Mouse (Mus musculus) thymus, postnatal 14 days (tissue): ENCODE results near the gene Ccdc124.
"Not testable (repeated sequence)": the region's sequence is repeated elsewhere in the genome, so short reads cannot be mapped to it uniquely, and the experiment has no call there.

Experiments
- DNase-seq: peaks from one replicate; pipeline ENCODE4 v3.0.0; 2021

The Ccdc124 gene

DNA sequence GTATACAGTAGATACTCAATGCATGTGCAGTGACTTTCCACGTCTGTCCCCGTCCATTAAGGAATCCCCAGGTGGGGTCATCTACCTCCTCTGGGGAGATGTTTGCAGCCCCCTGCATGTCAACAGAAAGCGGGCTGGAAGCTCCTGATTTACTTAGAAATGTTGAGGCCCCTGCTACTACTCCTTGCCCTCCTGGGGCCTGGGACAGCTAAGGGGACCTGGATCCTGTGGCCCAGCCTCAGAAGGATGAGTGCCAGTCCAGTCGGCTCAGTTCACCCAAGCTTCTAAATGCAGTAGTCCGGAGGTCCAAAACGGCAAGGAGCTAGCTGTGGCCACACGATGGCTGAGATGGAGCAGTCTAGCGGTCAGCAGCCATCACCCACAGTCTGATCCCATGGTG lies 29.8 kb downstream of the Ccdc124 start:
- no peak for DNase-seq

DNA sequence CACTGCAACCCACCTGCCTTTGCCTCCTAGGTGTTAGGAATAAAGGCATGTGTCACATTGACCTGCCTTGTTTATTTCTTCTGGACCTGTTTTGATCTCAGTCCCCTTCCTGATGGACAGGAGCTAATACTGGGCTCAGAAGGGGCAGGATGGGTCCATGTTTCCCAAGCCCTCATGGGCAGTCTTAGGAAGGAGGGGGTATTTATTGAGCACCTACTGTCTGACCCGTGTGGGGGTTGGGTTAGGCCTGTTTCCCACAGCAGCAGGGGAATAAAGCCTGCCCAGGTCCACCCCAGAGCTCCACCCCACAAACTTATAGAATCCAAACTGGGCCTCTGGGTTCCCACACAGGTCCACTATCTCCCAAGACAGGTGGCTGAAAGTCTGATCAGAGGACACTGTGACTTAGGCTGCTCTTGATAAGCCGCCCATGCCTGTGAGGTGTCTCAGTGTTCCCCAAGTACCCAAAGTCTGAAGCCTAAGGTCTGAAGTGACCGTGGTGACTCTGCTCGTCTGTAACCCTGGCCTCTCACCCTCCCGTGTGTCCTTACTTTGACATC lies 30.4 kb downstream of the Ccdc124 start:
- DNase-seq: no peak

DNA sequence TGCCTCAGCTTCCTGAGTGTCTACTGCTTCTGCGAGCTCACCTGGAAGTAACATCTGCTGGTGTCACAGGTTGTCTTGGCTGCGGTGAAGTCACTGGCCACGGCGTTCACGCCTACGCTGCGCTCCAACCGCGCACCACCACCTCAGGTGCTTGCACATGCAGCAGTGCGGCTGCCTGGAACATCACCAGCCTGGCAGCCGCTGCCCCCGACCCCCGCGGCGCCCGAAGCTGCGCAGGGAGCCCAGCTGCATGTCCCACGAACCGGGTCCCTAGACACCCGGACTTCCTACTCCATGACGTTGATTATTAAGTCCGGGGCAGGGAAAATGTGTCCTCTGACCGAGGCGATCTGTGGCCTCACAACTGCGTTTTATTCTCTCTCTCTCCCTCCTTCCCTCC lies 31.3 kb downstream of the Ccdc124 start:
- no peak for DNase-seq

DNA sequence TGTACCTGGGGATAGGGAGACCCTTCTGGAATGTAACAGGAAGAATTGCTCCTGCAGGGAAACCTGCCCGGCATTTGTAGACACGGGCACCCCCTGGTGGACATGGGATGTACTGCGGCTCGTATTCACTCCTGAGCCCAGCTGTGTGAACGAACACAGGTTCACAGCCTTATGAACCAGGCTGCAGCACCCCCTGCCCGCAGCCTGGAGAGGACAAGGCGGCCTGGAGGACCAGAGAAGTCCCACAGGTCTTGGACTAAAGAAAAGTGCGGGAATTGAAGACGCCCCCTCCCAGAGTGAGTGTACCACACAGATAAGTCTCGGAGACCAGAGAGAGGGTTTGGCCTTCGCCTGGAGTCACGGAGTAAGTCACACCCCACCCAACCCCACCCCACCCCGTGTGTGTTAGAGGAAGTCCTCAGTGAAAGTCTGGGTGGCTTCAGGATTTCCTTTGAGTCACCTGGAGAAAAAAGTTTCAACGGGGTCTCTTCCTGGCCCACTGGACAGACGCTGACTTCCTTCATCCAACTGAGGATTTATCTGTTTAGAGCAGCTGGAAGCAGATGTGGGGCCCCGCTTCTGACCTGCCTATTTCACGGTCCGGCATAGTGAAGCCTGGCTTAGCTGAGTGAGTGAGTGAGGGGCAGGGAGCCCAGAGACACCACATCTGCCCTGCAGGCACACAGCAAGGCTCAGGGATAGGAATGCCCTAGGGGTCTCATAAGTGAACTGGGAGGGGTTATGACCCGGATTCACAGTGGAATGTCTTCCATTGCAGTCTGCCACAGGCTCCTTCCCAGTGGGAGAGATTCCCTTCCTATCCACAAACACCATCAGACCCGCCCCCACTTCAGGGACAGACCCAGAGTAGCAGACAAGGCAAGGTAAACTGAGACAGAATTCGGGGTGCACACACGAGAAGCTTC lies 32.3 kb downstream of the Ccdc124 start:
- peak; percentile 92 for DNase-seq

DNA sequence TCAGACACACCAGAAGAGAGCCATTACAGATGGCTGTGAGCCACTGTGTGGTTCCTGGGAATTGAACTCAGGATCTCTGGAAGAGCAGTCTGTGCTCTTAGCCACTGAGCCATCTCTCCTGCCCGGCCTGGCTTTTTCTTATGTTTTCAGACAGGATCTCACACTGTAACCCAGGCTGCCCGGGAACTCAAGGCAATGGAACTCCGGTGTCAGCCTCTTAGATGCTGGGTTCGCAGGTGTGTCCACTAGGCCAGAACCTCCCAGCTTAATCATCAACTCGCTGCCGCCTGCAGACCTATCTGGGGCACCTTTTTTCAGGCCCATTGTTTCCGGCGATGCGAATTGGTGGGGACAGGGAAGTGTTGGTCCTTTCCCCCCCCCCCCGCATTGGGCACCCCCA lies 33.1 kb downstream of the Ccdc124 start:
- peak; percentile 30 for DNase-seq

DNA sequence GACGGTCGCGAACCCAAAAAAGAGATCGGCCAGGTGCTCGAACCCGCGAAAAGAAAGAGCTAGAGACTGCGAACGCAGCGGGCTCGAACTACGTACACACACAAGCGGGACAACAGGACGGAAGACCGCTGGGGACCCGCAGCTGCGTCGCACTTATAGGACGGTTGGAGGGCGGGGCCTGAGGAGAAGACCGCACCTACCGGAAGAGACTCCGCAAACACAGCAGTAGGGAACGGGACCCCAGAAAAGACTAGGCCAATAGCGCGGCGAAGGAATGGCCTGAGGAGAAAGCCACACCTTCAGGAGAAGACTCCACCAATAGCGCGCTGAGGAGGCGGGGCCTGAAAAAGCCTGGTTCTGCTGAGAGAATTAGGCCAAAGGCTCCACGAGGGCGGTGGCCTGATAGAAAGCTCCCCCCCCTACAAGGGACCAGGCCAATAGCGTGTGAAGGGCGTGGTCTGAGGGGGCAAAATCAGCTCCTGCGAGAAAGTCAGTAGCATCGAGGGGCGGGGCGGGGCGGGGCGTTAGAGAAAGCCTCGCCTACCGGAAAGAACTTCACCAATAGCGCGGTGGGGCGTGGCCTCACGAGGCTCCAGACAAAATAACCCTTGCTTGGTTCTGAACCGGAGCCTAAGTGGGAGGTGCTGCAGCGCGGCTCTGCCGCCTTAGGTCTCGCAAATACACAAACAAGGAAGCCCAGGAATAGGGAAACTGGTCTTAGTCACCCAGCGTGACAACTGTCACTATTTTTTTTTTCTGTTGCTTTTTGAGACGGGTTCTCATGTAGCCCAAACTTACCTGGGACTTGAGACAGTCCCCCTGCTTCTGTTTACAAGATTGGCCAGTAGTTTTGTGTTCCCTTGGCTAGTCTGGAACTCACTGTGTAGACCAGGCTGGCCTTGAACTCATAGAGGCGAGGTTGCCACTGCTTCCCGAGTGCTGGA lies 34.1 kb downstream of the Ccdc124 start, which contains the start of gene Arrdc2:
Gene Arrdc2 (minus strand): TSS at position 313 of the 944 bp plus-strand sequence.
- DNase-seq: peak; percentile 99

DNA sequence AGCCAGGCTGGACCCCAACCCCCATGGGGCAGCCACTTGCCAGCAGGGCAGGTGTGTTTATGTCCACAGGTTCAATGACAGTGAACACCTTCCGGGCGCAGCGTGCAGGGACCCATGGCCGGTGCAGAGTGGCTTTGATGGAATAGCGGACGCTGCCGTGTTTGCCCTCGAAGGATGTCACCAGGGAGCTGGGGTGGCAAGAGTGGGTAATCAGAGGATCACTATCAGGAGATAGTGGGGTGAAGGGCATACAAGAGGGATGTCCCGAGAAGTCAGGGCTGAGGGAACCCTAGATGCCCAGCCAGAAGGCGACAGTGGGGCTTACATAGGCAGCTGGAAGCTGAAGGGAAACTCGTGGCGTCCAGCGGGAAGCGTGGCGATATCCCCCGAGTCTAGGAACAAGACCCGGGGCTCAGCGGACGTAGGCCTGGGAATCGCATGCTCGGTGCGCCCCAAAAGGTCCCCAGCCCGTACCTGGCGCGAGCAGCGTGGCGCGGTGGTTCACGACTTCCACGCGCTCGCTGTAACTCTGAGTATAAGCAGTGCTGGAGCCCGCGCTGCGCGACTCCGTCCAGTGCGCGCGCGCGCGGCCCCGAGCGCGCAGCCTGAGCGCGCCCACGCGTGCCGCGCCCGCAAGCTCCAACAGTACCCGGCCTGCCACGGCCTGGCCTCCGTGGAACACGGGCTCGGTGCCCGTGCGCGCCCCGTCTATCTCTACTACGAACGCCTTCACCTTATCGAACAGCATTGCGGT lies 34.9 kb downstream of the Ccdc124 start:
- no peak for DNase-seq

DNA sequence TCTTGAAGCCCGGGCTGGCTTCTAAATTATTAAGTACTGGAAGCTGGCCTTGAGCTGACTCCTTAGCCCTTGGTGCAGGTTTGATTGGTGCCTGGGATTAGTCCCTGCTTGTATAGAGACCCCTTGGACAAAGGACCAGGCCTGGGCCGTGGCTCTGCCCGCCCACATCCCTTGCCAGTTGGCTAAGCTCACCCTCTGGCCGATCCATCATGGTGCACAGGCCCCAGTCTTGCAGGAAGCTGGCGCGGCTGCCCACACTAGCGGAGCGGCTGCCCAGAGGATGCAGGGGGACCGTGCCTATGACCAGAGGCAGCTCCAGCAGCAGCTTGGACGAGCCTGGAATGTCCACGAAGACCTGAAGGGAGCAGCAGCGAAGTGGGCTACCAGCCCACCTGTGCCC lies 37.1 kb downstream of the Ccdc124 start:
- DNase-seq: no peak

DNA sequence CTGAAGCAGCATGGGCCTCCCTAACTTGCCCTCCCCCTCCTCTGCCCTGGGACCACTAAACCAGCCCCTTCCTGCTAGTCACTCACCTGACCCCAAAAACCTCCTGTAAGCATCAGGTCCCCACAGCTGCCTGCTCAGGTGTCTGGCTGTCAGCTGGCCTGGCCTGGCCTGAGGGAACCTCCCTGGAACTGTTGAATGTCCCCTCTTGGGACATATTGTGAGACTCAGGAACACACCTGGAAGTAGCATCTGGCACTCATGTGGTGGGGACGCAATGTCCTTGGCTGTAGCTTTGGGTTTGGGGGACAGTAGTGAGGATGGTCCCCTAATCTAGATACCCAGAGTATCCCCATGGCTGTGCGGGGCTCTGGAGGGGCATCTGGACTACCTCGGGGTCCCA lies 39.7 kb downstream of the Ccdc124 start:
- no peak for DNase-seq

DNA sequence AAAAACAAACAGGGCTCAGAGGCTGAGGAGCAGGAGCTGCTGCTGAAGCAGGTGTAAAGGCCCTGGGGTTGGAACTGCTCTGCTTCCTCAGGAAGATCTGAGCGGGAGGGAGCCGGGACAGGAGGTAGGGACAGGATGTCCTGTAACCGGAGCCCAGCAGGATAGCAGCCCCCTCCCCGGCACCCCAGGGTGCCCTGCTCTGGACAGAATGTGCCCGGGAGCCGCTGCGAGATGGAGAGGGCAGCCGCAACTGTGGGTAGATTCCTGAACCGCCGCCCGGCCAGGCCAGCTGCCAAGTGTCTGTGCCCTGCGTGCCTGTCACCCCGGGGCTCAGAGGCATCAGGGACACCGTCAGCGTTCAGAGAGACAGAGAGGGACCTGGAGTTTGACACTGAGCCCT lies 40.2 kb downstream of the Ccdc124 start:
- no peak for DNase-seq

DNA sequence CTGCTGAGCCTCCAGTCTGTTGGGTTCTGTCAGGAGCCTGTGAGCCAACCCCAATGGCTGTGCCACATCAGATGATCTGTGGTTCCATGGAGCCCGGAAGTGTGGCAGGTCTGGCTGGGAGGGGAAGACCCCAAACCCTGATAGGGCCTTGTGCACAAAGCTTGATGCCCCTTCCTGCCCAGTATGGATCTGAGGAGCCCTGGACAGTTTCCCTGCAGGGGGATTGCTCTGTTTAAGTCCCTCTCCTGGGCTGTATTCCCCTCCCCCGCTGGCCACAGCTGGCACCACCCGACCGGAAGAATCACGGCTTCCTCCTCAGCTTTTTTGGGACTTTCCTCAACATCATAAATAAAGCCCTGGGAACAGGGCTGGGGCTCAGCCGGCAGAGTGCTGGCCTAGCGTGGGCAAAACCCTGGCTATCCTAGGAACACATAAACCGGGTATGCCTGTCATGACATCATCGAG lies 40.7 kb downstream of the Ccdc124 start:
- DNase-seq: peak; percentile 58

DNA sequence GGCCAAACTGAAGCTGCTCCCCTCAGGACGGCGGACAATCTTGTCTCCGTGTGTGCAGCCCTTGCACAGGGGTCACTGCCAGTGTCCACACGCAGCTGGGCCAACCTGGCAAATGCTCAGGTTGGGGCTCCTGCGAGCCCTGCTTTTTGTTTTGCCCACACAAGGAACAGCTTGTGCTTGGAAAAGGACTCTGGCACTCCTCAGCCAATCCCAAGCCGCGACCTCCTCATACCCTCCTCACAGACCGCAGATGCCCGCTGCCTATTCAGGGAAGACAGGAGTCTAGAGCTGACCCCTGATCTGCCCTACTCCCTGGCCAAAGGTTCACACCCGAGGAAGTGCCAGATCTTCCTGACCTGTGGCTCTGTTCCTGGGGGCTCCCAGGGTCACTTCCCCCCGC lies 41.4 kb downstream of the Ccdc124 start:
- DNase-seq: no peak

DNA sequence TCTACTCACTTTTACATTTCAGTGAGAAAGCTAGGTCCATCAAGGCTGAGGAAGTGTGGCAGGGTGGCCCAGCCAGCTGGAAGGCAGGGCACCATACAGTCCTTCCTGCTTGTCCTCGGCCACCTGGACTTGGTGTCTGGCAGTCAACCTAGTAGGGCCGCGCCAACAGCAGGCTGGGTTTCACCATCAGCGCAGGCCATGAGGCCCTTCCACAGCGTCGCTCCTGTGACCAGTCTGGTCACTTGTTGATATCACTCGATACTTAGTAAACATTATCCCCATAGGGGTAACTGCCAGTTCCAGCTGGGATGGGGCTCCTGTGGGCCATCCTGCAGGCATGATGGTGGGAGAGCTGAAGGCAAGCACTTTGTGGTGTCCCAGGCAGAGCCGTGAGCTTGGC lies 42.2 kb downstream of the Ccdc124 start:
- no peak for DNase-seq

DNA sequence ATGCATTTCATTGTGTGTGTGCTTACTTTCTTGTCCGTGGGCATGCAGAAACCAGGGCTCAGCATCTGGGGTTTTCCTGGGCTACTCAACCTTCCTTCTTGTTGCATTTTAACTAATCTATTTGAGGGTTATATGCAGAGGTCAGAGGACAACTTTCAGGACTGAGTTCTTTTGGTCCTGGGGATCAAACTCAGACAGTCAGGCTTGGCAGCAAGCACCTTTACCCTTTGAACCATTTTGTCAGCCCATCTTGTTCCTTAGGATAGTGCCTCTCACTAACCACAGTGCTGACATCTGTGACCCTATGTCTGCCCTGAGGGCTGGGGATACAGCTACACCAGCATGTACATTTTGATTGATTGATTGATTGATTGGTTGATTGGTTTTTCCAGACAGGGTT lies 45.9 kb downstream of the Ccdc124 start:
- no peak for DNase-seq

DNA sequence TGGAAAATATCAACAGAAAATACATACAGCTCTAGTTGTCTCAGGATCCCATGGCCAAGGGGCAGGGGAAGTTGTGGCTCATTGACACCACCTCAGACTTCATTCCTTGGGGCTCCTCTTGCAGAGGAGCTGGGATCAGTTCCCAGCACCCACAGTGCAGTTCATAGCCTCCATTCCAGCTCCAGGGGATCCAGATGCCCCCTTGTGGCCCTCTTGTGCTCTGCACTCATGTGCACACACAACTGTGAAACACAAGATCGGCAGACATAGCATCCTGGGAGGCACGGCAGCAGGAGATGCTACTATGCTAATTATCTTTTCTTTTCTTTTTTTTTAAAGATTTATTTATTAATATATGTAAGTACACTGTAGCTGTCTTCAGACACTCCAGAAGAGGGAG lies 46.7 kb downstream of the Ccdc124 start:
- no peak for DNase-seq

DNA sequence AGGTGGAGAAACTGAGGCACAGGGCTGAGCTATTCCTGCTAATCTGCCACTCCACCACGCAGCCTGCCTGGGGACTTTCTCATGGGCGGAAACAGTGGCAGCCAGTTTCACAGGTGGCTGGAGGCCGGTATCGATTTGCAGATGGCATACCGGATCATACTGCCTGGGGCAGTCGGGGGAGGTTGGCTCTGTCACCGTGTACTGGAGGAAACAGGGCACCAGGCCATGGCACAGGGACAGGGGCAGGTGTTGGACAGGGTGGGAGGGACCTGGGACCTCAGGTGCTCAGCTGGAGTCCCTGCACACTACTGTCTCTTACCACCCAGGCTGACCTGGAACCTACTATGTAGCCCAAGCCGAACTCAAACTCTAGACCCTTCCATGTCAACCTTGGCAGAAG lies 47.9 kb downstream of the Ccdc124 start:
- DNase-seq: no peak

DNA sequence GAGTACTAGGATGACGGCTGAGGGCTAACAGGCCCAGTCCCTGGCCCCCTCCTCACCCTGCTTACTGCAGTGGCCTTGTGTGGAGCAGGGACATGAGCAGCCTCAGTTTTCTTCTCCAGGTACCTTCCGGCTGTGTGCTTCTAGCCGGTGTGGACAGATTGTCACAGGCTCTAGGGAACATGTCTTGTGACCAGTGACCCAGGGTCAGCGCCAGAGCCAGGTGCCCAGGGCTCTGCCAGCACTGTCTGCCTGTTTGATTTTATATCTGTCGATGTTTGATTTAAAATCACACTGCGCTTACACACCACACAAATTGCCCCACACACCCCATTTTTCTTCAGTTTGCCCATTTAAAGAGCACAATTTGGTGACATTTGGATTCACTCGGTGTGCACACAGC lies 49.9 kb downstream of the Ccdc124 start:
- DNase-seq: no peak

DNA sequence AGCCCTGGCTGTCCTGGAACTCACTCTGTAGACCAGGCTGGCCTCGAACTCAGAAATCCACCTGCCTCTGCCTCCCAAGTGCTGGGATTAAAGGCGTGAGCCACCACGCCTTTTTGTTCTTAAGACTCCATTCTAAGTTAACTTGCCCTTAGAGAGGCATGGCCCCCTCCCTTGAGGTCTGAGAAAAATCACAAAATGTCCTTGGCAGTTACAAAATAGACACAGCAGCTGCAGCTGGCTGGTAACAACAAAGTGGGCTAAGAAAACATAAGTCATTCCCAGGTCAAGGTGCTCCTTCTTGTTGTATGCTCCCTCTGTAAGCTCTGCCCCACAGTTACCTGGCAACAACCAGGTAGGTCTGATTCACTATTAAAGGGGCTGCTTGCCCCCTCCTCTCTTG lies 51.1 kb downstream of the Ccdc124 start:
- not testable (repeated sequence) for DNase-seq

DNA sequence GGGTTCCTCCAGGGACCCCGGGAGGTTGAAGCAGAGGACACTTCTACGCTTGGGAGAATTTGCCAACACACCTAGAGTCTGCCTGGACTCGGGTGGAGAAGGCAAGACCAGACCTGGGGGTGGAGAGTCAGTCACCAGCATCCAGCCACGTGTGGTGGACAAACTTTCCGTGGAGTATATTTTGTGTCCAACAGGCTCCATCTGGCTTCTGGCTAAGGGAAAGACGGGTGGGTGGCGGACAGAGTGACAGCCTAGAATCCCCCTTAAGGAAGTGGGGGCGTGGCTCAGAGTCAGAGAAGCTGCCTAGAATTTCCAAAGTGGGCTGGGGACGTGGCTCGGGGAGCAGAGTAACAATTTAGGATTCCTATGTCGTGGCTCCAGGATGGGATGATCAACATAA lies 51.7 kb downstream of the Ccdc124 start:
- no peak for DNase-seq

DNA sequence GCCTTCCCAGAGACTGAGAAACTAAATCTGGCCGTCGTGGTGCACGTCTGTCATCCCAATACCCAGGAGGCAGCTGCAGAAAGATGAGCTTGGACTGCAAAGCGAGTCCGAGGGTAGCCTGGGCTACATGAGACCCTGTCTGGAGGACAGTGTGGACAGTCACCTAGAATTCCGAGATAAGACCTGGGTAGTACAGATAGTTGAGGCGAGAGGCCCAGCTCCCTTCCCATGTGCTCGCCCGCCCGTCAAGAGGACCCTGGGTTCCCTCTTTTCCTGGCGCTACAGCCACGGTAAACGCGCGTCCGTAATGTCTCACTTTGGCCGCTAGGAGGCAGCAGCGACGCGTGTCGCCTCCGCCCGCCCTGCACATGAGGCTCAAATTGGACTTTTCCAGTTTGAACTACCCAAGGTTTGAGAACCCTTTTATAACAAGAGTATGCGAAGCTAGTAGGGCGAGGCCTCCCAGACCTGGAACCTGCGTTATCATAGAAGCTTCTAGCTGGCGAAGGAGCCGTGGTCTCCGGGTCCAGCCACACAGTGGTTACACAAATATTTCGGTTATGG lies 52.3 kb downstream of the Ccdc124 start:
- DNase-seq: peak; percentile 77

DNA sequence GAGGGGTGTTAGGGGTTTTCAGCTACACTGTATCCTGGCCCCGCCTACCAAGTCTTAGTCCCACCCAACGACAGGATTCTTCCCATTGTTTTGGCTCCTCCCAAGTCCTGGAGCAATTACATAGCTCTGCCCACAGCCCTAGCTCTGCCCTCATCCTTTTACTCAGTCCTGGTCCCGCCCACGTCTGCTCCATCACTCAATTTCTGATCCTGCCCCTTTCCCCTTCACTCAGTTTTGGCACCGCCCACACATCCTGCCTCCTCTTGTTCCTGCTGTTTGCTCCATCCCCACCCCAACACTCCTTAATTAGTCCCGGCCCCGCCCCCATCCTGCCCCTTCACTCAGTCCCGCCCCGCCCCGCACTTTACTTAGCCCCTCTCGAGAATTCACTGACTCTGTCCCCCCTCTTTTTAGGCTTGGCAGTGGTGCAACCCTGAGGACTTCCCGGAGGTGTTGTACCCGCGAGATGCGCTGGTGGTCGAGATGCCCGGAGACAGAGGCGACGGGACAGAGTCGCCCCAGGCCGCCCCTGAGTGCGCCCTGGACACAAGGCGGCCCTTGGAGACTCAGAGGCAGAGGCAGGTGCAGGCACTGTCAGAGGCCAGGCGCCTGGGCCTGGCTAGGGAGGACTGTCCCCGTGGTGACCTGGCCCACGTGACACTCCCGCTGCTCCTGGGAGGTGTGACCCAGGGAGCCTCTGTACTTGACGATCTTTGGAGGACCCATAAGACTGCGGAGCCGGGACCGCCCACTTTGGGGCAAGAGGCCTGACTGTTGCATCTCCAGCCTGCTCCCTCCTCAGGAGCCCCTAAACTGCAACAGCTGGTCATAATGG lies 53.4 kb downstream of the Ccdc124 start:
- no peak for DNase-seq
